Mouse (Mus musculus) left cerebral cortex, postnatal 10 days (tissue): Measurements from ENCODE around the gene Cacna1a. TPM values are rescaled to one million over a fixed set of nuclear protein-coding genes. Genes with fewer than 3 reads are reported as not detected.

Source experiments
- DNase-seq, 2 experiments: peaks; one replicate each; pipeline ENCODE4 v3.0.0; 2021 to 2022; ENCODE audit warnings: low spot score in 2 of 2, mixed read lengths in 1 of 2; ENCODE audit errors: extremely low spot score in 1 of 2
- intact Hi-C: fragments of 180-260 bp; cut with DNase I; formaldehyde crosslinking; loops from one replicate; pipeline ENCODE4 v1.15.1; 2025
- total RNA-seq, 2 experiments: library from RNA; stranded (reverse); gene quantifications; 2 replicates each; pipeline ENCODE4 v1.2.3; 2021

Cacna1a gene
- total RNA-seq, 2 experiments from 2014 or later, result 269 to 287 TPM

DNA sequence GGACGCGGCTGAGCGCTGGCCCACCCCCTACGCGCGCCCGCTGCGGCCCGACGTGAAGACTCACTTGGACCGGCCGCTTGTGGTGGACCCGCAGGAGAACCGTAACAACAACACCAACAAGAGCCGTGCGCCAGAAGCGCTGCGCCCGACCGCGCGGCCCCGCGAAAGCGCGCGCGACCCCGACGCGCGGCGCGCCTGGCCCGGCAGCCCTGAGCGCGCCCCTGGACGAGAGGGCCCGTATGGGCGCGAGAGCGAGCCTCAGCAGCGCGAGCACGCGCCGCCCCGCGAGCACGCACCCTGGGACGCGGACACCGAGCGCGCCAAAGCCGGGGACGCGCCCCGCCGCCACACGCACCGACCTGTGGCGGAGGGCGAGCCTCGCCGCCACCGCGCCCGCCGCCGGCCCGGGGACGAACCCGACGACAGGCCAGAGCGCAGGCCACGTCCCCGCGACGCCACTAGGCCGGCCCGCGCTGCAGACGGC lies 170.9 kb downstream of the Cacna1a start:
- DNase-seq, result peak in 1 of 2 experiments; percentile 65
- intact Hi-C loops, result no loop called here

DNA sequence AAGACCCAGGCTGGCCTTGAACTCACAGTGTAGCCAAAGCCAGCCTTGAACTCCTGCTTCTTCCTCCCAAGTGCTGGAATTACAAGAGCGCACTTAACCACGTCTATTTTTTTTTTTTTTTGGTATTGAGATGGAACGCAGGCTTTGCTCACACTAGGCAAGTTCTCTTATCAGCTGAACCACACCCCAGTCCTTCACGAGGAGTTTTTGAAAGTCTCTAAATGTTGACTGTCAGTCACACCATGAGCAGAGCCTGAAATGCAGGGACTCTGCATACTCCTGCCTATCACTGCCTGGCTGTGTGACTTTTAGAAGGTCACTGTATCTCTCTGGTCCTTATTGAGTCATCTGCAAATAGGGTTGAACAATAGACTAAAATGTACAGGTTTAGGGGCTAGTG lies 173.5 kb downstream of the Cacna1a start:
- intact Hi-C loops, result no loop called here
- DNase-seq, result no peak

DNA sequence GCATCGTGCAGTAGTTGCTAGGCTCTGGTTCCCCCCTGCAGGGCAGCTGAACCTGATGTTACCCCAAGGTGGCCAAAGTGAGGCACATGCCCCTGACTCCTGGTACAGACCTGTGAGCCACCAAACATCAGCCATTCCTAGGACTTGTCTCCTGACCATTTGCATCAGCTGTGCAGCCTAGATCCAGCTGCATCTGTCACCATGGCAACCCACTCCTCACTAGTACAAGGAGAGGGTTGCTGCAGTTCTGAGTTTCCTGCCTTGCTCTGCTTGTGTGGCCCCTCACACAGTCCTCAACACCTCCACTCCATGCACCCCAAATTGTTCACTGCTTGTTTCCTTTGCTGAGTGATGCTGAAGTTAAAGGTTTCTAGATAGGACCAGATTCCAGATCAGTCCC lies 175.8 kb downstream of the Cacna1a start:
- DNase-seq, result no peak
- intact Hi-C loops, result no loop called here

DNA sequence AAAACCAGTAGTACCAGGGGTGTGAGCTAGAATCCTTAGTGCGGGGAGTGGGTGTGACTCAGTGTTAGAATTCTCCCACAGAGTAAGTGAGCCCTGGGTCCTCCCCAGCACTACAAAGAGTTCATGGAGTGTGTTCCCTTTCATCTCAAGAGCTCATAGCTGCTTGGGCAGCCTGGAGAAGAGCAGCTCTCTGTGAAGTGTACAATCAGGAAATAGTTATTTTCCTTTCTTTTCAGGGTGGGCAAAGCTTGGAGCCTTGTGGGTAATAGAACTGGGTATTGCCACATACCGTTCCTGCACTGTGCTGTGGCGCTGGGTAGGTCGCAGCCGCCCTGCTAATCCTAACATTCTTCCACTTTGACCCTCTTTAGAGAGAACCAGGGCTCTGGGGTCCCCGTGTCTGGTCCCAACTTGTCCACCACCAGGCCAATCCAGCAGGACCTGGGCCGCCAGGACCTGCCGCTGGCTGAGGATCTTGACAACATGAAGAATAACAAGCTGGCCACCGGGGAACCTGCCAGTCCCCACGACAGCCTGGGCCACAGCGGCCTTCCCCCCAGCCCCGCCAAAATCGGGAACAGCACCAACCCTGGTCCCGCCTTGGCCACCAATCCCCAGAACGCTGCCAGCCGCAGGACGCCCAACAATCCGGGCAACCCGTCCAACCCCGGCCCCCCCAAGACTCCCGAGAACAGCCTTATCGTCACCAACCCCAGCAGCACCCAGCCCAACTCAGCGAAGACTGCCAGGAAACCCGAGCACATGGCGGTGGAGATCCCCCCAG lies 177.5 kb downstream of the Cacna1a start:
- intact Hi-C loops, result no loop called here
- peak in 1 of 2 experiments; percentile 44 for DNase-seq

DNA sequence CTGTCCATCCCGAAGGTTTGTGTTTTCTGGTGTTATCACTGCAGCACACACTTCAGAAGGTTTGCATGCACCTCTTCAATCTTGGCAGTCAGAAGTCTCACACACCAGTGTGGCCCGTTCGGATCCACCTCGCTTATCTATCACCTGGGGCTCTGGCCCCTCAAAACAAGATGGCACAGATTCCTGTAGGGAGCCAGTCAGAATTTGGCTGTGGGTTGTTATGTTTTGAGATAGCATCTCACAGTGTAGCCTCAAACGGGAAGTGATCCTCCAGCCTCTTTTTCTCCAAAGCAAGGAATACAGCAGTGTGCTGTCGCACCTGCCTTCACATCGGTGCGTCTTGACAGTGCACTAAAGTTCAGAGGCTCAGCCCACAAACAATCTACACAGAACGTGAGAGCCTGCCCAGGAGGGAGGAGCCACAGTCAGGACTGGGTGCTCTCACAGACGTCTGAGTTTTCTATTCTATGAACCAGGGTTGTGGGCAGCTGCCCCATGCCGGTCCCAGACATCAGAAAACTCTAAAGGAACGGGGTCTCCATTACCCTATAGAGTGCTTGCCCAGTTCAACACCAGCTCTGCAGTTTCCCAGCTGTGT lies 178.7 kb downstream of the Cacna1a start:
- intact Hi-C loops, result no loop called here
- no peak for DNase-seq

DNA sequence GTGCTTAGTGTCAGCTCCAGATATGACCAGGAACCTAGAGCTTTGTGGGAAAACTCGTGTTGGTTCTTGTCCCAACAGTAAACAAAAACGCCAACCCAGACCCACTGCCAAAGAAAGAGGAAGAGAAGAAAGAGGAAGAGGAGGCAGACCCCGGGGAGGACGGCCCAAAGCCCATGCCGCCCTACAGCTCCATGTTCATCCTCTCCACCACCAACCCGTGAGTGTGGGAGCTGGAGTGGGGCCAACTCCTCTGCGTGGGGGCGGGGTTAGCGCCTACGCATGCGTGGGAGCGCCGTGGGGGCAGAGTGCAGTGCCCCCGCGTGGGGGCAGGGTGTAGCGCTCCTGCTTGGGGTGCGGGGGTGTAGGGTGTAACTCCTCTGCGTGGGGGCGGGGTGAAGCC lies 179.3 kb downstream of the Cacna1a start:
- peak in 1 of 2 experiments; percentile 69 for DNase-seq
- intact Hi-C loops, result no loop called here

DNA sequence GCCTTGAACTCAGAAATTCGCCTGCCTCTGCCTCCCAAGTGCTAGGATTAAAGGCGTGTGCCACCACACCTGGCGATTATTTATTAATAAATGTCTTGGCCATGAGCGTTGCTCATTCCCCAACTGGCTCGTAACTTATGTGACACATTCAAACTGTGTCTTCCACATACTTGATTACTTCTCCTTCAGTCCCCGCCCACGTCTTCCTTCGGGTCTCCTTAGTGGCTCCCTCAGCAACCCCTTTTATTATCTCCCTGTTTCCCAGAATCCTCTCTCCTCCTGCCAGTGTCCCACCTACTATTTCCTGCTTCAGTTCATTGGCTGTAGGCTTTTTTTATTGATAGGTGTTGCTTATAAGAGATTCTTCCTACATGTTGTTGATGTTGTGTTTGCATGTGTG lies 180.5 kb downstream of the Cacna1a start:
- DNase-seq, result no peak
- intact Hi-C loops, result no loop called here

DNA sequence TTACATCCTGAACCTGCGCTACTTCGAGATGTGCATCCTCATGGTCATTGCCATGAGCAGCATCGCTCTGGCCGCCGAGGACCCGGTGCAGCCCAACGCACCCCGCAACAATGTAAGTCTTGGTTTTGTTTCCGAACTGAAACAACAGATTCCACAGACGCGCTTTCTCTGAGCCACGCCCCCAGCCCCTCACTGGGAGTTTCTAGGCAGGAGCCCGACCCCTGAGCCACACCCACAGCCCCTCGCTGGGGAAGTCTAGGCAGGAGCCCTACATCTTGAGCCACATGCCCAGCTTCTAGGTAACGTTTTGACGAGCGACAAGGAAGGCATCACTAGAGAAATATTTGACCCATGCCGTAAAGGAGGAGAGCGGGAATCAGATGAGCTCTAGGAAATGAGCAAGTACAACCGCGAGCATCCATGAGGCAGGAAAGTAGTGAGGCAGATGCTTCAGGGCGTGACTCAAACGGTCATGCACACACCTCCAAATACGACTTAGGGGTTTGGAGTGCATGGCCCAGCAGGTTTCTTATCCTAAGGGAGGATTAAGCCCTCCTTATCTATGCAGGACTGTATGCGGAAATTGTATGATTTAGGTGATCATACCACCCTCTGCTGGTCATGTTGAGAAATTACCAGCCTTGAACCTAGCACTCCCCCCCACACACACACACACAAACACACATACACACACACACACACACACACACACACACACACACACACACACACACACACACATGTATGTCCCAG lies 181.9 kb downstream of the Cacna1a start:
- intact Hi-C loops, result loop anchor here (5.0 kb wide), 1 partner anchor 208 kb away; no protein-coding TSS in a partner anchor
- DNase-seq, result no peak

DNA sequence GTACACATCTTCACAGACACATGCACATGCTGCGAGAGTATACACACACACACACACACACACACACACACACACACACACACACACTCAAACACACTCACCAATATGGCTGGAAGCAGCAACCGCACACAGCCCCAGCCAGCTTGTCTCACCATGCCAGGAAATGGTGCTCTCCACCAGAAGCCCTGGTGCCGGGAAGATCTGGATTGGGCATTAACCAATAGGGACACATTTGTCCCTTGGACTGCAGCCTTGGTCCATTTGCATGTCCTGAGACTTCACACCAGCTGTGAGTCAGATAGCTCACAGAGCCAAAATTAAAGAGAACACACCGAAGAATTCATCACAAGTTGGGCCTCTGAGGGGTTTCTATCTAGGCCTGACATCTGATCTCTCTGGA lies 189.2 kb downstream of the Cacna1a start:
- no peak for DNase-seq
- intact Hi-C loops, result no loop called here

DNA sequence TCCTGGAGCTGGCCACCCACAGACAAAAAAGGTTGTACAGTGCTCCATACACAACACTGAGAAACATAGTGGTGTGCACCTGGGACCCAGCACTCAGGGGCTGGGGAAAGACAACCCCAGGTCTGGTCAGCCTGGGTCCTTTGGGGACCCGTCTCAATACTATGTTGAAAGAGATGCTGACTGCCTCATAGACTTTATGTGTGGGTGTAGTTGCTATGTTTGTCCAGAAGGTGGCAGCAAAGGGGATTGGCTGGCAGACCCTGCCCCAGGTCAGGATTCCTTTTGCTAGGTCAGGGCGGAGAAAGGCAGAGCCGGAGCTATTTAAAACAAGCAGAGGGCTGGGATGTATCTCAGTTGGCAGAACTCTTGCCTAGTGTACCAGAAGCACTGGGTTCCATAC lies 191.4 kb downstream of the Cacna1a start:
- DNase-seq, result no peak
- intact Hi-C loops, result no loop called here

DNA sequence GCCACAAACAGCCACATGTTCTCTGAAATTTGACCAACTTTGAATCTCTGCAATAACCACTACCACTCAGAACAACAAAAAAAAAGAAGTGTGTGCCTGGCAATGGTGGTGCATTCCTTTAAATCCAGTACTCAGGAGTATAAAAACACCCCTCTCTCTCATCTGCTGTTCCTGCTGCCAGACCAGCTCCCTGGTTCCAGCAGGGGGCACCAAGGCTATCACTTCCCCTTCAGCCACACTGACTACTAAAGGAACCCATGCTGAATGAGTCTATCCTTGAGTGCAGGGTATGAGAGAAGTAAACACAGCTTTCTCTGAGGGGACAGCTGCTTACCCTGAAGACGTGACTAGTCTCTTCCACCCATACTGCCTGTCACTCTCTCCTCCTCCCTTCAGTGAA lies 197.1 kb downstream of the Cacna1a start:
- DNase-seq, result no peak
- intact Hi-C loops, result no loop called here

DNA sequence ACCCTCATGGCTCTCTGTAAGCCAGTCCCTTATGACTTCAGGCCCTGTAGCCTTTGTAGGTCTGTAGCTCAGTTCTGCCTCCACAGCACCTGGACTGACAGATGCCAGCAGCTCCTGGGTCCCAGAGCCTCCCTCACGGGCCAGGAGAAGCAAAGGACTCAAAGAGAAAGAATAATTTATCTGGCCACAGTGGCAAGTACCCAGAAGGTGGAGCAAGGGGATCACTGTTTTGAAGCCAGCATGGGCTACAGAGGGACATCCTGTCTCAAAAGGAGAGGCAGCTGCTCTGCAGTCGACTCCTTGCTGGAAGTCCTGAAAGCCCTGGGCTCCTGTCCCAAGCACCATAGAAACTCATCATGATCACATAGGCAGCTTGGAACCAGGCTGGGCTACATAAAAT lies 198.0 kb downstream of the Cacna1a start:
- intact Hi-C loops, result no loop called here
- DNase-seq, result no peak

DNA sequence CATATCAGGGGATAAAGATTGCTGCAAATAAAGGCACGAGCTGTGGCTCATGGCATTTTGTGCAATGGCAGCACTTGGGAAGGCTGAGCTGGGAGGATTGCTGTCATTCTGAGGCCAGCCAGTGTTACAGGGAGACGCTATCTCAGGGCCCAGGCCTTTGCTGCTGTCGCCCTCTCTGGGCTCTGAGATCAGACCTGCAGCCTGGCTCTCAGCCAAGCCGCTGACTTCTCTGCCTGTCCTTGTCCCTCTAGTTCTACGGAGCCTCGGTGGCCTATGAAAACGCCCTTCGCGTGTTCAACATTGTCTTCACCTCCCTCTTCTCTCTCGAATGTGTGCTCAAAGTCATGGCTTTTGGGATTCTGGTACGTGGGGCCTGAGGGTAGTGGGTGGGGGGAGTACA lies 200.3 kb downstream of the Cacna1a start:
- no peak for DNase-seq
- intact Hi-C loops, result no loop called here

DNA sequence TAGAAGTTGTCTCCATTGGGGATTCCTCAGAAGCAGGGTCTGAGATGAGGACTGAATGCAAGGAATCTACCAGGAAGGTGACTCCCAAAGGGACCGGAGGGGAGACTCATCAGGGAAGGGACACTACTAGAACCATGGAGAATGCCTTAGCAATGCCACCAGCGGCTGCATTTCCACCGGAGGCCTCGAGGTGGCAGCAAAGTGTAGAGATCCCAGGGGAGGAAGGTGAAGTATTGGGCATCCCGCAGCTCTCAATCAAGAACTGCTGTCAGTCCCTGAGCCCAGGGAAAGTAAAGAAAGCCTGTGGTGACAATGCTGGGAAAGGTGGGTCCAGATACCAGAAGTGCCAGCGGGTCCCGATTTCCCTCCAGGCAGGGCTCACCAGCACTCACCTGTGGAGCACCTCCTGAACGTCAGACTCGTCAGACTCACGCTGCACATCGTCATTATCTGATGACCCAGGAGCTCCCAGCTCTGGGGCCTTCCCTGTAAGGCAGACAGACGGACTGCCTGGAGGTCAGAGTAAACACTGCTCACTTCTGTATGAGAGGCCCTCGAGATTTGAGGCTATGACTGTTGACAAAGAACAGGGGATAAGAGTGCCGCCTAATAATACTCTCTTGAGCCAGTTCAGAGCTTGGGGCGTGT lies 203.9 kb downstream of the Cacna1a start:
- peak; percentile 66 to 75 for DNase-seq
- intact Hi-C loops, result loop anchor here (5.0 kb wide), 1 partner anchor 220 kb away; no protein-coding TSS in a partner anchor

DNA sequence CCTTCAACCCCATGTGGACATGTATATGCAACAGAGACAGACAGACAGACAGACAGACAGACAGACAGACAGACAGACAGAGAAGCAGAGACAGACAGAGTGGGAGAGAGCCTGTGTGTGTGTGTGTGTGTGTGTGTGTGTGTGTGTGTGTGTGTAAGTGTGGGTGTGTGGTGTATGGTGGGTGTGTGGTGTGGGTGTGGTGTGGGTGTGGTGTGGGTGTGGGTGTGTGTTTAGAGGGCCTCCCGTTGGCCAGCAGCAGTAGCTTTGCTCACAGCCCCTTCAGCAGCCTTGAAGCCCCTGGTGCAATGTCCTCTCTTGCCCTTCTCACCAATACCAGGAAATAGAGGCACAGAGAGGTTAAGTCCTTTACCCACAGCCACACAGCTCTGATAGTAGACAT lies 204.9 kb downstream of the Cacna1a start:
- intact Hi-C loops, result loop anchor here (5.0 kb wide), 1 partner anchor 219 kb away; no protein-coding TSS in a partner anchor
- DNase-seq, result no peak

DNA sequence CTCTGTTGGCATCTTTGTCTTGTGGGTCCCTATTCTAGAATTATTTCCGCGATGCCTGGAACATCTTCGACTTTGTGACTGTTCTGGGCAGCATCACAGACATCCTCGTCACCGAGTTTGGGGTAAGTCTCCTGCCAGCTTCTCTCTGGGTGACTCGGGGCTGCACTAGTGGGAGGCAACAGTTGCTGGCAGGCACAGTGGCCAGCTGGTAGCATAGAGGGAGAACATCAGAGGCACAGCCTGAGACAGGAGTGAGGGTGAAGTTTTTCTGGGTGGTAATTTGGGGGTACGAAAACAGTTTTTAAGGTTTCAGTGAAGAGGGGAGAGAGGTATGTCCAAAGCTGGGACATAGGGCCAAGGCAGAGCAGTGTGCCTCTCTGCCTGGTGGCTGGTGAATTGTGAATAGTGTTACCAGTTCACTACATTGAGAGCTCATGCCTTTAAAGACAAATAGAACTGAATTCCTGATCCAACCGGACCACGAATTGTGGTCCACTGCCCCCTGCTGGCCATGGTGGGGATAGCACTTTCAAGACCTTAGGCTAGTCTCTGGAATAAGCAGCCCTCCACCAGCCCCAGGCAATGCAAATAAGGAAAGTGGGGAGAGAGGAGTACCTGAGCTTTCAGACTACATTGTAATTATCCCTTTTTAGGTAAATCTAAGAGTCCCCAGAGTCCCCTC lies 206.0 kb downstream of the Cacna1a start:
- intact Hi-C loops, result loop anchor here (5.0 kb wide), 1 partner anchor 218 kb away; no protein-coding TSS in a partner anchor
- DNase-seq, result peak; percentile 58 to 84

DNA sequence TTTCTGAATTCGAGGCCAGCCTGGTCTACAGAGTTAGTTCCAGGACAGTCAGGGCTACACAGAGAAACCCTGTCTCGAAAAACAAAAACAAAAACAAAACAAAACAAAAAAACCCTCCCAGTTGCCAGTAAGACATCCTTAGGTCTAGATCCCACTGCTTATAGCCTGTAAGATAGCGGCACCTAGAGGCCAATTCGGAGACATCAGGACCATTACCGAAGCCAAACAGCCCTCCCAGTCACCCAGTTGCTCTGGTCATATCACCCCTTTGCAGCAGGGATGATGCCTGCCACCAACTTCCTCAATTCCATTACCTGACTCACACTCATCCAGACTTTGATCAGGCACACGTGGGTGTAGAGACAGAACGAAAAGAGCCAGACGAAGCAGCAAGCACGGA lies 207.4 kb downstream of the Cacna1a start:
- no peak for DNase-seq
- intact Hi-C loops, result no loop called here

DNA sequence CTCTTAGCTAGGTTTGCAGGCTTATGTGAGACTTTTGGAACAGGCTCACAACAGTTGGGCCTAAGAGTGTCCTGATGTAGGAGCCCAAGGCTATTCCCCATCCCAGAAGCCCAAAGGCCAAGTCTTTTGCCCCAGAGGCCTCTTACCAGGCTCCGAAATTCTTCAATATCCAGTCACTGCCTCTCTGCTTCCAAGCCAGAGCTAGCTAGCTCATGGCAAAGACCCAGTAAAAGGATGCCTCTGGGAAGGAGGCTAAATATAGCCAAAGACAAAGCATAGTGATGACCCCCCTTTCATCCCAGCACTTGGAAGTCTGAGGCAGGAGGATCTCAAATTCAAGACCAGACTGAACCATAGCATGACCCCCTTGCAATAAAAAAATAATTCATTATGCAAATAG lies 211.2 kb downstream of the Cacna1a start:
- DNase-seq, result no peak

More for the DNA sequence above, 211.2 kb downstream of the Cacna1a start:
- intact Hi-C loops, result no loop called here
